Mouse (Mus musculus): ENCODE data around the gene Cstf3. TPM values are rescaled to one million over a fixed set of nuclear protein-coding genes. Genes with fewer than 3 reads are reported as not detected.
A peak's percentile ranks its signal among the peaks of the same experiment; 100 is the strongest.

Cstf3 gene
- total and polyA plus RNA-seq, 3 experiments: 11.6 to 126 (median 35.7) TPM

- TF ChIP-seq TCF12 (IDR thresholded peaks at IDR 0.05; ENCODE audit: low read depth, low read length): no peak
- peak; percentile 39 for TF ChIP-seq ZC3H11A (IDR thresholded peaks at IDR 0.05; ENCODE audit: low read depth, low read length)
- no peak for TF ChIP-seq CHD2 (IDR thresholded peaks at IDR 0.05; ENCODE audit: low read length)
- no peak for TF ChIP-seq HCFC1 (IDR thresholded peaks at IDR 0.05; ENCODE audit: low read depth, low read length)
- TF ChIP-seq CTCF (IDR thresholded peaks at IDR 0.05 in 2 of 3, conservative IDR thresholded peaks at IDR 0.05 in 1 of 3; ENCODE audit: control insufficient read depth in 1 of 3, insufficient read depth in 1 of 3, low read depth in 2 of 3, low read length in 3 of 3, poor library complexity in 1 of 3, severe bottlenecking in 1 of 3): peak in 1 of 3 experiments; percentile 49; a peak in 2 of 6 replicates
- TF ChIP-seq JUND (IDR thresholded peaks at IDR 0.05; ENCODE audit: low read depth, low read length): no peak
- no peak for TF ChIP-seq GABPA (IDR thresholded peaks at IDR 0.05; ENCODE audit: low read depth, low read length)
- no peak for TF ChIP-seq ETS1 (IDR thresholded peaks at IDR 0.05; ENCODE audit: low read depth, low read length)
- no peak for TF ChIP-seq BHLHE40 (IDR thresholded peaks at IDR 0.05; ENCODE audit: borderline replicate concordance, low read depth, low read length)
- no peak for TF ChIP-seq GATA1 (IDR thresholded peaks at IDR 0.05; ENCODE audit: low read depth, low read length)
- TF ChIP-seq E2F4 (IDR thresholded peaks at IDR 0.05; ENCODE audit: borderline replicate concordance, low read depth, low read length): no peak
- TF ChIP-seq TAL1 (IDR thresholded peaks at IDR 0.05; ENCODE audit: low read length): no peak
- no peak for TF ChIP-seq MAZ (IDR thresholded peaks at IDR 0.05; ENCODE audit: low read depth, low read length)
- TF ChIP-seq RCOR1 (IDR thresholded peaks at IDR 0.05; ENCODE audit: low read depth, low read length): no peak
- no peak for TF ChIP-seq SIN3A (IDR thresholded peaks at IDR 0.05; ENCODE audit: low read length)
- no peak for TF ChIP-seq MXI1 (IDR thresholded peaks at IDR 0.05; ENCODE audit: low read depth, low read length)
- TF ChIP-seq MAX (IDR thresholded peaks at IDR 0.05; ENCODE audit: low read length): no peak
- TF ChIP-seq MAFK (IDR thresholded peaks at IDR 0.05; ENCODE audit: borderline replicate concordance, low read depth, low read length): no peak
- no peak for TF ChIP-seq MYB (IDR thresholded peaks at IDR 0.05; ENCODE audit: low read depth, low read length)
- no peak for TF ChIP-seq NRF1 (IDR thresholded peaks at IDR 0.05; ENCODE audit: insufficient read depth, low read depth, low read length, poor library complexity, severe bottlenecking)
- no peak for TF ChIP-seq KAT2A (conservative IDR thresholded peaks at IDR 0.05; ENCODE audit: low read depth, low read length)
- TF ChIP-seq ZMIZ1 (IDR thresholded peaks at IDR 0.05; ENCODE audit: low read depth, low read length): no peak
- TF ChIP-seq SMC3 (IDR thresholded peaks at IDR 0.05; ENCODE audit: low read depth, low read length): peak; percentile 48
- no peak for TF ChIP-seq MYC (IDR thresholded peaks at IDR 0.05; ENCODE audit: low read depth, low read length)
- no peak for TF ChIP-seq EP300 (IDR thresholded peaks at IDR 0.05; ENCODE audit: low read depth in 1 of 2, low read length in 2 of 2)
- no peak for TF ChIP-seq CHD1 (IDR thresholded peaks at IDR 0.05; ENCODE audit: low read depth, low read length)
- no peak for TF ChIP-seq NELFE (IDR thresholded peaks at IDR 0.05; ENCODE audit: low read depth, low read length)
- peak; percentile 57 for TF ChIP-seq RAD21 (IDR thresholded peaks at IDR 0.05; ENCODE audit: low read depth, low read length)
- TF ChIP-seq USF1 (IDR thresholded peaks at IDR 0.05; ENCODE audit: low read depth, low read length): no peak
- no peak for TF ChIP-seq ELF1 (IDR thresholded peaks at IDR 0.05; ENCODE audit: low read depth, low read length)
- DNase-seq (ENCODE audit: low read depth, low spot score): no peak
- Histone ChIP-seq H3K9me3 (replicated peaks; ENCODE audit: insufficient read depth, low read length) (no peaks in the 10 kb centered on the region), H3K4me3 (ENCODE audit: control insufficient read depth in 1 of 2, insufficient read depth in 1 of 2, low read depth in 2 of 2, low read length in 2 of 2) (no peak overlapping the region), H3K9ac (ENCODE audit: control insufficient read depth, low read depth, low read length, poor library complexity, severe bottlenecking) (no peak overlapping the region), H3K27me3 (ENCODE audit: control insufficient read depth in 1 of 2, insufficient read depth in 2 of 2, low read length in 2 of 2) (no peaks in the 10 kb centered on the region), H3K27ac (ENCODE audit: control insufficient read depth, low read depth, low read length) (no peak overlapping the region), H3K79me2 (ENCODE audit: control insufficient read depth, insufficient read depth, low read length, poor library complexity) (peaks cover 4% of the 10 kb centered on the region), H3K36me3 (ENCODE audit: control insufficient read depth in 1 of 2, insufficient read depth in 2 of 2, low read length in 2 of 2) (peaks cover 0 to 14% of the 10 kb centered on the region in 2 experiments; a peak in 2 of 4 replicates), H3K4me1 (ENCODE audit: control insufficient read depth in 1 of 2, insufficient read depth in 2 of 2, low read length in 2 of 2) (peaks cover 4 to 8% of the 10 kb centered on the region in 2 experiments)
Measured at GRCm38 (mm10) chr2:104585645-104586044, 4.7 kb upstream of the Cstf3 start.

Data from MEL (cell line).